Mouse (Mus musculus) heart, adult 9 months (tissue): ENCODE measurements around the gene Ppp1r37.

Experiments used
- DNase-seq, 2 experiments: peaks; one replicate each; pipeline ENCODE4 v3.0.0; 2022; ENCODE audit warnings: low spot score in 2 of 2

Gene Ppp1r37

GRCm38 (mm10) chr7:19503481-19504068 lies 59.3 kb downstream of the Ppp1r37 start:
- no peak for DNase-seq

DNA sequence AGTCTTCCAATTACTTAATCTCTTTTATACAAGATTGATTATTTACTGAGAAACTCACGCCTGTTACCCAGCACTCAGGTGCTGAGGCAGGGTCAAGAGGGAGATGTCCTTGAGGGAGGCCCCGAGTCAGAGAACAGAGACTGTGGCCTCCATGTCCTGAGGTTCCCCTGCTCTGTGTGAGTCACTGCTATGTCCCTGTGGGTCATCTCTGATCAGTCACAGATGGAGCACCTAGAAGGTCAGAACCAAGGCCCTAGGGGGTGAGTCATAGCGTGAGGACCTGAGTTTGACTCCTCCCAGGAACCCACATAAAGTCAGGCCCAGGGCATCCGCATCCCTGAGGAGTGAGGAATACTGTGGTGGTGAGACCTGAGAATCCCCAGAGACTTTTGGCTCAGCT lies 61.2 kb downstream of the Ppp1r37 start:
- no peak for DNase-seq

DNA sequence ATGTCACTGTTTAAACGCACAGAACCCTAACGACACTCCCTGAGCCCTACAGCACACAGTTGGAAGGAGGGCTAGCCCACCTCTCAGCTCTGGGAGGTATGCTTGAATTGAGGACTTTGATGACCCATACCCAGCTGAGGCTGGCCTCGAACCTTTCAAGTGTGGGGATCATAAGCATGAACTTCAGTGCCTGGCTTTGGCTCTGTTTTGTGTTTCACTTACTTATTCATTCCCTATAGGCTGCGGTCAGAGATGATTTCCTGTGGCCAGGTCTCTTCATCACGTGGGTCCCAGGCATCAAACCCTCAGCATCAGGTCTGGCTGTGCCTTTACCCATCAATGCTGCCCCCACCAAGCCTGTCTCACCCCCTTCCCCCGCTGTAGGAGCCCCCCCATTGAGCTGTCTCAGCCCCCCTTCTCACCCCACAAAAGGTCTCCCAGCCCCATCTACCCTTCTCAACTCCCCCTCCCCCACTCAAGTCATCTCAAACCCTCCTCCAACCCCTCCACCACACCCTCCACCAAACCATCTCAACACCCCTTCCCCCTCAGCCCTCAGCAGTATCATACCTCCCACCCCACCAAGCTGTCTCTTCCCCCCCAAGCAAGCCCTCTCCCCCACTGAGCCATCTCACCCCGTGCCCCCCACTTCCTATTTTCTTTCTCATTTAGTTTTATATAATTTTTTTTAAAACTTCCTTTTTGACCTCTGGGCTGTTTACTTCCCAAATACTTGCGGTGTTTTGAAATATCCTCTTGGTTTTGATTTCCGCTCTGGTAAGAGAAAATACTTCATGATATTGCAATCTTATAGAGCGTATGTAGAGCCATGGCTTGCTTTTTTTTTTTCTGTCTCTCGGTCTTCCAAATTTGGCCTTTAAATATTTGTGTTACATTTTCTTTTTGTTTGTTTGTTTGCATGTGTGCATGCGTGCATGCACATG lies 62.2 kb downstream of the Ppp1r37 start:
- no peak for DNase-seq

DNA sequence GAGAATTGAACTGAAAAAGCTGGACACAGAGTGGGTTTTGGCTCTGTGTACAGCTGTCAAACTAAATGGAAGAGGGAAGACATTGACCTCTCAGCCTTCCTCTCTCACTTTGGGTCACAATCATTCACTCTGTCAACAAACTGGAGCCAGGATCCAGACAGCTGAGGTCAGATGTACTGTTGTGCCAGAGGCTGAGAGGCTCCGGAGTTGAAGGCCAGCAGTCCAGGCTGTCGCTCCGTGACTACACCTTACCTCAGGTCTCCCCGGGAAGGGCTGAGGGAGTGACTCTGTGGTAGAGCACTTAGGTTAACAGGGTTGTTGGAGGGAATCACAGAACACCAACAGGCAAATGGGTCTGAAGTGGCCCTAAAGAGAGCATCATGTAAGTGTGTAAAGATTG lies 64.5 kb downstream of the Ppp1r37 start:
- no peak for DNase-seq

- no peak for DNase-seq
These were observed 66.7 kb downstream of the Ppp1r37 start for GRCm38 (mm10) chr7:19496214-19496555.

DNA sequence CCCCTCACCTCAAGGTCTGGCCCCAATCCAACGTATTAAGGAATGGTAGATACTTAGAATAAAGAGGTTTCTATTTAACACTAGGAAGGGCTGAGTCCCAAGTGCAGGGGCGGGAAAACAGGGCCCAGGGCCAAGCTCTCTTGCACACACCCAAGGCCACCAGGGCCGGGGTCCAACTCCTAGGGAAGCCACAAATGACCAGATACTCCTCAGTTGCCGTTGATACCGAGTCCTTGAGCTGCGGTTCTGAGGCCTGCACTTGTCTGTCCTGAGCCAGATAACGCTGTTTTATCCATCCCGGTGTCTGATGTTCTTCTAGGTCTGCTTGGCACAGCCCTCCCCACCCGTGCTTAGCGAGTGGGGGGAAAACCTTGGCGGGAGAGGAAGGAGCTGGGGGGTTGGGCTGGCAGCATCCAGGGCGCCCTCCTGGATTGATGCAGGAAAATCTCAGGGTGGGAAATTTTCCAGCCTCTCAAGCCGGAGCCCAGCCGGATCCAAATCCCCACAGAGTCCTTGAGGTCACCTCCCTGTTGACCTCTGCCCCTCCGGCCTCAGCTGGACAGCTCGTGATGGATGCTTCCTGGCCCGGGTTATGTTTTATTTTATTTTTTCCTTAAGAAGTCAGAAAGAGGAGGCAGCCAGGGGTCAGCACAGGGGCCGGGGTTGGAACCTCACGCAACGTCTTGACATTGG lies 67.2 kb downstream of the Ppp1r37 start:
- peak; percentile 26 to 35 for DNase-seq

- DNase-seq, result no peak
These were observed 68.0 kb downstream of the Ppp1r37 start for GRCm38 (mm10) chr7:19494751-19495474.

- DNase-seq, result peak; percentile 28 to 46
These were observed 71.1 kb downstream of the Ppp1r37 start for GRCm38 (mm10) chr7:19491731-19492130.

DNA sequence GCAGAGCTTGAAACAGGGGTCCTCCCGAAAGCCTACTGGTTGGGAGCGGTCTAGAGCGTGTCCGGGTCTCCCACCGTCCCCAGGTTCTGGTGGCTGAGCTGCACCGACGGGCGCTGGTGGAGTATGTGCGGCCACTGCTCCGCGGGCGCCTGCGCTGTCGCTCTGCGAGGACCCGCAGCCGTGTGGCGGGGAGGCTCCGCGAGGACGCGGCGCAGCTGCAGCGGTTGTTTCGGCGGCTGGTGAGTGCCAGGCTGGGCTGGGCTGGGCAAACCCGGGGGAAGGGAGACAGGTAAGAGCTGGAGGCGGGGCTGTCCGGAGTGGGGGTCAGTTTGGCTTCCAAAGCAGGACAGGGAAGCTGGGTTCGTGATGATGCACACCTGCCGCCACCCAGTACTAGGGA lies 73.4 kb downstream of the Ppp1r37 start:
- DNase-seq, result no peak

DNA sequence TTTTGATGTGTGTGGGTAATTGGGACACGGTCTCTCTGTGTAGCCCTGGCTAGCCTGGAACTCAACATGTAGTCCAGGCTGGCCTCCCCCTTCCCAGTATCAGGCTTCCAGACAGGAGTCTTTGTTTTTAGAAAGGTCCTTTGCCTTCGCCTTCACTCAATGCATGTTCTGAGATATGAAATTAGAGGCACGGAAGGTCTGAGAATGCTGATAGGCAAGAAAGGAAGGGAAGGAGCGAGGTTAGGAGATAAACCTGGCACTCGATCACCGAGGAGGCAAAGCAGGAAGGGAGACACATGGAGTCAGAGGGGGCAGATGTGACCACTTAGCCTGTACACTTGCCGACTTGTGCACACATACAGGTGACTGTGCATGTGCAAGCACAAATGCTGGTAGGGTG lies 76.3 kb downstream of the Ppp1r37 start:
- no peak for DNase-seq

DNA sequence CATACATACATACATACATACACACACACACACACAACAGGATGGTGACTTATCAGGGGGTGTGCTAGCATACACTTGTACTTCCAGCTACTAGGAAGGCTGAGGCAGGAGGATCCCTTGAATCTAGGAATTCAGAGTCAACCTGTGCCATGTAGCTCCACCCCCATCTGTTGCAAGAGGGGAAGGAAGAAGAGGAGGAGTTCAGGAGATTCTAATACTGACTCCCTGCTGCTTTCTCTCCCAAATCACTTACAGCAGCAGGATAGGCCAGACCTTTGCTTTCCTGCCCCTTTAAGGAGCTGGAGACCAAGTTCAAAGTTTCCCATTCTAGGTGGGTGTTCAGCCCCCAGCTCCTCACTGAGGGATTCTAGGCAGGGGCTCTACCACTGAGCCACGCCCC lies 77.4 kb downstream of the Ppp1r37 start:
- no peak for DNase-seq

DNA sequence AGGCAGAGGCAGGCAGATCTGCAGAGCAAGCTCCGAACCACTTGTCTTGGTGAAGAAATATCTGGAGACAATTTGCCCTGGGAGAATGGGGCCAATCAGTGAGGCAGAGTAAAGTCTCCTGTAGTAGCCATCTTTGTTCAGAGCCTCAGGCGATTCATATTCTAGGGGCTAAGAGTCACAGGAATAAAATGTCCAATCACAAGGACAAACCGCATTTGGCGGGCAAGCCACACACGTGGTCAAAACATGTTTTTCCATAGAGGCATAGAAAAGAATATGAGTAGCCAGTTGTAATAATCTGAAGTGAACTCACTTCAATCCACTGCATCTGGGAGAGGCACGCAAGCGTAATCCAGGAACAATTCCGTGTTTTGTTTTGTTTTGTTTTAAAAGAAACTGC lies 79.6 kb downstream of the Ppp1r37 start:
- DNase-seq, result no peak
